Mouse (Mus musculus): ENCODE data around the gene Btbd35f15. TPM values are rescaled to one million over a fixed set of nuclear protein-coding genes. Genes with fewer than 3 reads are reported as not detected.
"Not testable (repeated sequence)": the region's sequence is repeated elsewhere in the genome, so short reads cannot be mapped to it uniquely, and the experiment has no call there.

Btbd35f15 gene
- polyA plus RNA-seq (2014; fragmentation: Nextera tagmentation; extraction: Ambion mirVana): not detected in 2 replicates

GRCm38 (mm10) chrX:33577214-33577613 is at the start of gene Btbd35f15:
Gene Btbd35f15 (minus strand): TSS chrX:33577314.
- DNase-seq (ENCODE audit: low spot score); H3K27me3 ChIP-seq (replicated peaks; ENCODE audit: control insufficient read depth, insufficient read depth, low read length); H3K4me1 ChIP-seq (replicated peaks; ENCODE audit: control insufficient read depth, insufficient read depth, low read length); H3K9ac ChIP-seq (ENCODE audit: low read length); H3K36me3 ChIP-seq (ENCODE audit: control insufficient read depth, insufficient read depth, low read length); H3K9me3 ChIP-seq (ENCODE audit: control insufficient read depth, low read length); H3K4me3 ChIP-seq (ENCODE audit: low read depth, low read length); ATAC-seq (replicated peaks; ENCODE audit: low FRiP score, low TSS enrichment, low read depth); H3K27ac ChIP-seq (ENCODE audit: low read depth); H3K4me2 ChIP-seq (ENCODE audit: low read length): not testable (repeated sequence)
- WGBS: no CpG with 5 or more reads among the region's 3 CpGs

Other genes with a start within 250 kb of the Btbd35f15 start
- not detected in 2 replicates for gene Btbd35f13, start 79.9 kb upstream of the Btbd35f15 start, polyA plus RNA-seq (2014; fragmentation: Nextera tagmentation; extraction: Ambion mirVana)
- not detected in 2 replicates for gene Btbd35f14, start 125.0 kb upstream of the Btbd35f15 start, polyA plus RNA-seq (2014; fragmentation: Nextera tagmentation; extraction: Ambion mirVana)

Data from intestine, embryonic 14.5 days (tissue).